Comparison of ENCODE assay signal across 8 mouse cellular contexts in genomic region chr7:19508924-19509568, GRCm38 (mm10). TPM values are rescaled to one million over a fixed set of nuclear protein-coding genes. Genes with fewer than 3 reads are reported as not detected.
DNase-seq lines count a peak whose midpoint lies in the region; ATAC-seq lines count a peak whose summit lies in the region.

No protein-coding gene starts in this region.

- H3K27ac ChIP-seq in embryonic facial prominence, embryonic 13.5 days, result peak overlapping the region; percentile 60; the same call in 1 of the 2 replicates
- H3K27ac ChIP-seq in intestine, embryonic 14.5 days (ENCODE audit: low read depth), result peak overlapping the region; percentile 67; the same call in 1 of the 2 replicates
- 0 out of 2 replicates have a peak overlapping the region, but pooled peaks have one; percentile 38 for H3K27ac ChIP-seq in neural tube, embryonic 12.5 days

- no peak for ATAC-seq in embryonic facial prominence, embryonic 13.5 days (ENCODE audit: insufficient number of reproducible peaks, insufficient read depth, low FRiP score, low TSS enrichment, low read depth)
- ATAC-seq in intestine, embryonic 14.5 days (replicated peaks; ENCODE audit: low FRiP score, low TSS enrichment, low read depth), result 0 out of 2 replicates have a peak, but pooled peaks have one; percentile 5
- peak; percentile 19 for ATAC-seq in neural tube, embryonic 12.5 days (ENCODE audit: low FRiP score, low read depth)

- peak overlapping the region; percentile 89 for H3K9ac ChIP-seq in embryonic facial prominence, embryonic 13.5 days
- H3K9ac ChIP-seq in intestine, embryonic 14.5 days (ENCODE audit: low read length), result peak overlapping the region; percentile 86
- H3K9ac ChIP-seq in neural tube, embryonic 12.5 days, result peak overlapping the region; percentile 86

- H3K4me3 ChIP-seq in embryonic facial prominence, embryonic 13.5 days, result peak overlapping the region; percentile 79
- peak overlapping the region; percentile 90 for H3K4me3 ChIP-seq in intestine, embryonic 14.5 days (ENCODE audit: low read depth, low read length)
- H3K4me3 ChIP-seq in neural tube, embryonic 12.5 days, result peak overlapping the region; percentile 76

- peak; percentile 33 for DNase-seq in retina, embryonic 14.5 days (ENCODE audit: low spot score)
- DNase-seq in retina, postnatal 1 day, result no peak
- peak; percentile 69 for DNase-seq in intestine, embryonic 14.5 days (ENCODE audit: low spot score)
- DNase-seq in cerebellum, adult 18-20 months, result no peak
- no peak for DNase-seq in right cerebral cortex, postnatal 36 days (ENCODE audit: low spot score in 2 of 2)
- DNase-seq in layer of hippocampus, postnatal 10 days (ENCODE audit: low spot score in 2 of 2), result no peak

- no peaks in the 10 kb centered on the region; the same call in 1 of the 2 replicates for H3K36me3 ChIP-seq in embryonic facial prominence, embryonic 13.5 days
- H3K36me3 ChIP-seq in intestine, embryonic 14.5 days (ENCODE audit: control insufficient read depth, insufficient read depth, low read length), result no peaks in the 10 kb centered on the region
- H3K36me3 ChIP-seq in neural tube, embryonic 12.5 days, result no peaks in the 10 kb centered on the region

- H3K27me3 ChIP-seq in embryonic facial prominence, embryonic 13.5 days, result no peaks in the 10 kb centered on the region
- no peaks in the 10 kb centered on the region for H3K27me3 ChIP-seq in intestine, embryonic 14.5 days (replicated peaks; ENCODE audit: control insufficient read depth, insufficient read depth, low read length)
- no peaks in the 10 kb centered on the region for H3K27me3 ChIP-seq in neural tube, embryonic 12.5 days (replicated peaks)

- H3K4me1 ChIP-seq in embryonic facial prominence, embryonic 13.5 days, result peaks cover 22% of the 10 kb centered on the region
- peaks cover 12% of the 10 kb centered on the region for H3K4me1 ChIP-seq in intestine, embryonic 14.5 days (replicated peaks; ENCODE audit: control insufficient read depth, insufficient read depth, low read length)
- H3K4me1 ChIP-seq in neural tube, embryonic 12.5 days, result peaks cover 17% of the 10 kb centered on the region

- H3K9me3 ChIP-seq in embryonic facial prominence, embryonic 13.5 days, result no peaks in the 10 kb centered on the region
- H3K9me3 ChIP-seq in intestine, embryonic 14.5 days (ENCODE audit: control insufficient read depth, low read length), result no peaks in the 10 kb centered on the region
- H3K9me3 ChIP-seq in neural tube, embryonic 12.5 days, result no peaks in the 10 kb centered on the region

- peak overlapping the region; percentile 96 for H3K4me2 ChIP-seq in embryonic facial prominence, embryonic 13.5 days
- peak overlapping the region; percentile 95 for H3K4me2 ChIP-seq in intestine, embryonic 14.5 days (ENCODE audit: low read length)
- H3K4me2 ChIP-seq in neural tube, embryonic 12.5 days (replicated peaks), result peak overlapping the region; percentile 91

- 9% methylated on average over 15 of the region's 15 CpGs for WGBS in embryonic facial prominence, embryonic 13.5 days
- 6% methylated on average over 15 of the region's 15 CpGs for WGBS in intestine, embryonic 14.5 days
- 10% methylated on average over 15 of the region's 15 CpGs for WGBS in neural tube, embryonic 12.5 days

RNA-seq across cellular contexts. Expression of gene Trappc6a, which starts 0.9 kb away (rescaled TPM):
- polyA plus RNA-seq in embryonic facial prominence, embryonic 13.5 days (2015; fragmentation: Nextera tagmentation; extraction: Ambion mirVana), result 60.2 and 64.1 TPM in 2 replicates
- polyA plus RNA-seq in intestine, embryonic 14.5 days (2014; fragmentation: Nextera tagmentation; extraction: Ambion mirVana), result 113 TPM in 2 replicates
- 50.6 and 51.0 TPM in 2 replicates for polyA plus RNA-seq in neural tube, embryonic 12.5 days (2016; fragmentation: Nextera tagmentation; extraction: Ambion mirVana)
- total RNA-seq in layer of hippocampus, postnatal 10 days (2021), result 10 to 100 TPM; 22.3 to 24.6 TPM

RNA-seq across cellular contexts. Expression of gene Bloc1s3, which starts 0.9 kb away (rescaled TPM):
- 2.3 and 2.7 TPM in 2 replicates for polyA plus RNA-seq in embryonic facial prominence, embryonic 13.5 days (2015; fragmentation: Nextera tagmentation; extraction: Ambion mirVana)
- 0.93 and 1.2 TPM in 2 replicates for polyA plus RNA-seq in intestine, embryonic 14.5 days (2014; fragmentation: Nextera tagmentation; extraction: Ambion mirVana)
- 4.6 and 5.7 TPM in 2 replicates for polyA plus RNA-seq in neural tube, embryonic 12.5 days (2016; fragmentation: Nextera tagmentation; extraction: Ambion mirVana)
- total RNA-seq in layer of hippocampus, postnatal 10 days (2021), result 1 to 10 TPM; 6.9 to 8.2 TPM

RNA-seq across cellular contexts. Expression of gene Nkpd1, which starts 8.6 kb away (rescaled TPM):
- polyA plus RNA-seq in embryonic facial prominence, embryonic 13.5 days (2015; fragmentation: Nextera tagmentation; extraction: Ambion mirVana), result 0.08 and 0.15 TPM in 2 replicates
- polyA plus RNA-seq in intestine, embryonic 14.5 days (2014; fragmentation: Nextera tagmentation; extraction: Ambion mirVana), result 0.09 and 0.27 TPM in 2 replicates
- 0.11 and 0.19 TPM in 2 replicates for polyA plus RNA-seq in neural tube, embryonic 12.5 days (2016; fragmentation: Nextera tagmentation; extraction: Ambion mirVana)
- total RNA-seq in layer of hippocampus, postnatal 10 days (2021), result 1 to 10 TPM in 1 of 2 experiments, under 1 TPM in 1; 0.94 to 1.0 TPM

RNA-seq across cellular contexts. Expression of gene Exoc3l2, which starts 45.9 kb away (rescaled TPM):
- polyA plus RNA-seq in embryonic facial prominence, embryonic 13.5 days (2015; fragmentation: Nextera tagmentation; extraction: Ambion mirVana), result 0.73 and 0.84 TPM in 2 replicates
- polyA plus RNA-seq in intestine, embryonic 14.5 days (2014; fragmentation: Nextera tagmentation; extraction: Ambion mirVana), result 0.76 and 0.90 TPM in 2 replicates
- polyA plus RNA-seq in neural tube, embryonic 12.5 days (2016; fragmentation: Nextera tagmentation; extraction: Ambion mirVana), result 1.2 and 1.6 TPM in 2 replicates
- 1 to 10 TPM in 1 of 2 experiments, under 1 TPM in 1; 0.69 to 1.1 TPM for total RNA-seq in layer of hippocampus, postnatal 10 days (2021)

RNA-seq across cellular contexts. Expression of gene Mark4, which starts 50.4 kb away (rescaled TPM):
- polyA plus RNA-seq in embryonic facial prominence, embryonic 13.5 days (2015; fragmentation: Nextera tagmentation; extraction: Ambion mirVana), result 10.2 and 12.4 TPM in 2 replicates
- polyA plus RNA-seq in intestine, embryonic 14.5 days (2014; fragmentation: Nextera tagmentation; extraction: Ambion mirVana), result 7.5 and 8.5 TPM in 2 replicates
- polyA plus RNA-seq in neural tube, embryonic 12.5 days (2016; fragmentation: Nextera tagmentation; extraction: Ambion mirVana), result 19.9 and 21.7 TPM in 2 replicates
- total RNA-seq in layer of hippocampus, postnatal 10 days (2021), result 100 to 1,000 TPM; 115 to 132 TPM

Comparison
In these comparisons a context has a peak if more than half of its experiments do, and no peak if none do; other contexts are left out.
1. DNase-seq: peak in retina, embryonic 14.5 days (single experiment) and intestine, embryonic 14.5 days (single experiment); none in retina, postnatal 1 day (single experiment), cerebellum, adult 18-20 months (0 of 2), right cerebral cortex, postnatal 36 days (0 of 2) and layer of hippocampus, postnatal 10 days (0 of 2).
2. Peak in every context shown above with its lines, with median percentiles within 50 percentile points of each other: H3K27ac ChIP-seq, H3K4me2 ChIP-seq, H3K4me3 ChIP-seq and H3K9ac ChIP-seq.